Mouse (Mus musculus) heart, adult 2 months (tissue): ENCODE measurements around the gene Col18a1. TPM values are rescaled to one million over a fixed set of nuclear protein-coding genes. Genes with fewer than 3 reads are reported as not detected.

ENCODE experiments used
- DNase-seq, 2 experiments: peaks; one replicate each; pipeline ENCODE4 v3.0.0; 2021
- H3K27ac ChIP-seq: fragments of 200-600 bp; 2 replicates; pipeline ENCODE4 v1.8.1; 2022
- H3K27me3 ChIP-seq: fragments of 200-500 bp; 2 replicates; pipeline ENCODE4 v1.6.1; 2012; ENCODE audit warnings: mild to moderate bottlenecking, low read length, inconsistent platforms, mixed read lengths; ENCODE audit not compliant: control insufficient read depth, insufficient read depth
- H3K36me3 ChIP-seq: fragments of 200-500 bp; 2 replicates; pipeline ENCODE4 v1.6.1; 2012; ENCODE audit warnings: low read length, inconsistent platforms; ENCODE audit not compliant: control insufficient read depth, insufficient read depth
- H3K4me1 ChIP-seq: fragments of 200-500 bp; 2 replicates; pipeline ENCODE4 v1.6.1; 2011; ENCODE audit warnings: low read length; ENCODE audit not compliant: control insufficient read depth, insufficient read depth
- H3K4me3 ChIP-seq: fragments of 200-600 bp; 2 replicates; pipeline ENCODE4 v1.8.1; 2022
- H3K79me2 ChIP-seq: fragments of 200-500 bp; replicated peaks from 2 replicates; pipeline ENCODE4 v1.6.1; 2012; ENCODE audit warnings: mild to moderate bottlenecking, inconsistent platforms, low read length, moderate library complexity, mixed read lengths; ENCODE audit not compliant: control insufficient read depth, insufficient read depth
- H3K9ac ChIP-seq: fragments of 200-500 bp; 2 replicates; pipeline ENCODE4 v1.6.1; 2012; ENCODE audit warnings: low read depth, mild to moderate bottlenecking, control low read depth, inconsistent platforms, low read length, mixed read lengths
- CTCF ChIP-seq: fragments of 200-600 bp; IDR thresholded peaks from 2 replicates; pipeline ENCODE4 v1.8.1; 2022; ENCODE audit warnings: antibody characterized with exemption, mild to moderate bottlenecking, moderate library complexity
- EP300 ChIP-seq: fragments of 200-500 bp; IDR thresholded peaks from 2 replicates; pipeline ENCODE4 v1.6.1; 2011; ENCODE audit warnings: low read depth, low read length, control low read depth; ENCODE audit not compliant: insufficient read depth
- POLR2A ChIP-seq: fragments of 200-500 bp; IDR thresholded peaks from 2 replicates; pipeline ENCODE4 v1.6.1; 2011; ENCODE audit warnings: mild to moderate bottlenecking, low read depth, low read length, control low read depth; ENCODE audit not compliant: insufficient read depth
- WGBS: fragments of 180-500 bp; shearing (Covaris S2); methylation state at CpG from one replicate; pipeline ENCODE4 v1.1.7; 2018; 5-methylcytosine and 5-hydroxymethylcytosine counted together
- intact Hi-C: fragments of 180-260 bp; cut with DNase I; formaldehyde crosslinking; loops from one replicate; pipeline ENCODE4 v1.15.1; 2025
- polyA plus RNA-seq: library from polyadenylated mRNA; depleted of rRNA; stranded (reverse); fragments of >200 nt; gene quantifications from 2 replicates; pipeline ENCODE4 v1.2.3, GENCODE M21; 2012
- total RNA-seq, 2 experiments: library from RNA; stranded (reverse); gene quantifications; 2 replicates each; pipeline ENCODE4 v1.2.3; 2021

Gene Col18a1
- total and polyA plus RNA-seq, 3 experiments, result 9.3 to 13.1 (median 9.8) TPM

DNA sequence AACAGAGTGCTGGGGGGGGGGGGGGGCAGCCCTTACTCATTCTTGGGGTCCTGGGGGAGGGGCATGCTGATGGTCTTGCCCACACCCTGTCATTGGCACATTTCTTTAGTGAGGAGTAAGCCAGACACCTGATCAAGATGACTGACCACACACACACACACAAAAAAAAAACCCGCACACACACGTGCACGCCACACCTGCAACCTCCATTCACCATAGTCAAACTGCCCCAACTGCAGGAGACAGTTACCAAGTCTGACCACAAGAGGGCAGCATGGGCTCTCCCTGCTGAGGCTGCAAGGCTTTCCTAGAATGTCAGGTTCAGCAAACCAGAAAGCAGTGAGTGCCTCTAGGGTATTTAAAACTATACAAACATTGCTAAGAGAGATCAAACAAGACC lies 83.9 kb downstream of the Col18a1 start:
- H3K79me2 ChIP-seq, result no peaks in the 10 kb centered on the region
- peak; percentile 61 to 77 for DNase-seq
- no peaks in the 10 kb centered on the region for H3K4me1 ChIP-seq
- no peaks in the 10 kb centered on the region for H3K27me3 ChIP-seq
- TF ChIP-seq POLR2A, result no peak
- TF ChIP-seq EP300, result peak; percentile 77; the same call in 1 of the 2 replicates
- peak; percentile 94 for TF ChIP-seq CTCF
- intact Hi-C loops, result loop anchor here (2.0 kb wide), 2 partner anchors 48 to 170 kb away; no protein-coding TSS in a partner anchor
- H3K27ac ChIP-seq, result no peak overlapping the region
- no peak overlapping the region for H3K4me3 ChIP-seq
- H3K36me3 ChIP-seq, result no peaks in the 10 kb centered on the region
- 22% methylated on average over 3 of the region's 3 CpGs for WGBS
- H3K9ac ChIP-seq, result no peak overlapping the region

DNA sequence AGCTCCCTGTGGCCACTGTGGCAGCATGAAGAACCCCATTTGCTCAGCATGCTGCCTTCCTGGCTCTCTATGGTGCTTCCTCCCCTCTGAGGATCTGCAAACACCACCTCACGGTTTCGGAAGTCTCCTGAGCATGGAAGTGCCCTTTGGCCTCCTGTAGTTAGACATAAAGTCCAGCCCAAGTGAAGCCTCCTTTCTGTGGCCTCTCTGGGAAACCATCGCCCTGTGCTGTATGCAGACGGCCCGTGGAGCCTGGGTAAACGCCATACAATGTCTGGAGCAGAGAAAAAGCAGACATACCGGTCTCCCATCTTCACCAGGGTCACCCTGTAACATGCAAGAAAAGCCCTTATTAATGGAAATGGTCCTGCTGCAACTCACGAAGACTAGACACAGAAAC lies 87.4 kb downstream of the Col18a1 start:
- no peaks in the 10 kb centered on the region for H3K4me1 ChIP-seq
- H3K27ac ChIP-seq, result no peak overlapping the region
- no peak for DNase-seq
- TF ChIP-seq EP300 (no peak), POLR2A (no peak), CTCF (no peak)
- intact Hi-C loops, result no loop called here
- no peaks in the 10 kb centered on the region for H3K36me3 ChIP-seq
- no peak overlapping the region for H3K4me3 ChIP-seq
- 88% methylated on average over 8 of the region's 8 CpGs for WGBS
- H3K9ac ChIP-seq, result no peak overlapping the region
- no peaks in the 10 kb centered on the region for H3K27me3 ChIP-seq
- H3K79me2 ChIP-seq, result no peaks in the 10 kb centered on the region

DNA sequence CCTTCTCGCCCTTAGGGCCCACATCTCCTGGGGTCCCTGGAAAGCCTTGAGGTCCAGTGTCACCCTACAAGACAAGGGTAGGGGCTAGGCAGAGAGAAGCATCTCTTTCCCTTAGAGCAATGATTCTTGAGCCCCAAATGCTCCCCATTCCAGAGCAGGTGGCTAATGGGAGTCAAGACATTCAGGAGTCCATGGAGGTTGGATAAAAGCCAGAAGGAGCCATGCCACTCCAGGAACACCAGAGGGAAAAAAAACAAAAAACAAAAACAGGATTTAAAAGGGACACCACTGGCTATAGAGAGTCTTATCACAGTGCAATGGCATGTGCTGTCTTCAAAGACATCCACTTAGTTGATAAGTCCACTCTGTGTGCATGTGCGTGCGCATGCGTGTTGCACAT lies 87.9 kb downstream of the Col18a1 start:
- Histone ChIP-seq H3K27ac (no peak overlapping the region), H3K4me3 (no peak overlapping the region), H3K27me3 (no peaks in the 10 kb centered on the region), H3K36me3 (no peaks in the 10 kb centered on the region), H3K4me1 (no peaks in the 10 kb centered on the region), H3K9ac (no peak overlapping the region), H3K79me2 (no peaks in the 10 kb centered on the region)
- intact Hi-C loops, result no loop called here
- 92% methylated on average over 4 of the region's 4 CpGs for WGBS
- no peak for TF ChIP-seq EP300
- no peak for DNase-seq

DNA sequence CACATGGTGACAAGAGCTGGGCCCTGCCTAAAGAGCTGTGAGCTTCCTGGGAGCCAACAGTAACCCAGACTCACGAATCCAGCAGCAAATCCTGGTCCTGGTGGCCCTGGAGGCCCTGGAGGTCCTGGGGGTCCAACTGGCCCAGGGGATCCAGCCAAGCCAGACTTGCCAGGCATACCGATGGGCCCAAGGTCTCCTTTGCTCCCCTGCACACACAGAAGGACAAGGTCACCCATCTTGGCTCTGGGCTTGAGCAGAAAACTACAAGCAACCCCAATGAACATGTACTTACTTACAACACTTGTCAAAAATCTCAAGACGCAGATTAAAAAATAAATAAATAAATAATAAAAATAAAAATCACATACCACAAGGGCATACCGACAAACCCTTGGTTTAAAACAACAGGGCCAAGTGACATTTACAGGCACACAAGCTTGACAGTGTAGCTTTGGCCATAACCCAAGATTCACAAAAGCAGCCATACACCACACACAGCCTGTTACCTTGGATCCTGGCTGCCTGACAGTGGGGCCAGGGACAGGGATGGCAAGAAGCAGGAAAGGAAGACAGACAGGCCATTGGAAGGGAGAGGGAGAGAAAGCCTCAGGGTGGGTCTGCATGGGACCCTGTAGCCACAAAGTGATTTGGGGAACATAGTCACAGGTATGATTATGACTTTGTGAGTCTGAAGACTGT lies 91.9 kb downstream of the Col18a1 start:
- no peaks in the 10 kb centered on the region for H3K36me3 ChIP-seq
- no peaks in the 10 kb centered on the region for H3K79me2 ChIP-seq
- no peak overlapping the region for H3K9ac ChIP-seq
- TF ChIP-seq EP300, result no peak
- intact Hi-C loops, result no loop called here
- no peak for DNase-seq
- no peaks in the 10 kb centered on the region for H3K27me3 ChIP-seq
- no peak overlapping the region for H3K27ac ChIP-seq
- H3K4me1 ChIP-seq, result no peaks in the 10 kb centered on the region
- no peak overlapping the region for H3K4me3 ChIP-seq
- WGBS, result 73% methylated on average over 4 of the region's 4 CpGs

DNA sequence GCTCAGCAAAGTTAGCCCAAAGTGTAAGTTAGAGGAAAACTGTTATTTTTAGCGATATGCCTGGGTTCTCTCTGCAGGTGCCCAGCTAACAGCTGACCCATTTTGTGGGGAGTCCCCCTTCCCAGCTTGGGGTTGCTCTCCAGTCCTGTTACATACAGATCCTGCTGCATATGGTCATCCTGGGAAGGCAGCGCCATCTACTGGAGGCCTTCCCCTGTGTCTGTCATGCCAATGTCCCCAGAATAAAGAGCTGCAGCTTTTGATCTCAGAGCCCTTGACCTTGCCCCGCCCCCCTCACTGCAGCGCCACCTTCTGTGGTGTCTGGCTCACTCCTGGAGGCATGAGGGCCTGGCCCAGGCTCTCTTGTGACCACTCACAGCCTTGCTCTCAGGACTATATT lies 96.3 kb downstream of the Col18a1 start:
- Histone ChIP-seq H3K27me3 (no peaks in the 10 kb centered on the region), H3K4me1 (no peaks in the 10 kb centered on the region), H3K79me2 (no peaks in the 10 kb centered on the region), H3K36me3 (no peaks in the 10 kb centered on the region), H3K9ac (no peak overlapping the region), H3K4me3 (no peak overlapping the region), H3K27ac (no peak overlapping the region)
- intact Hi-C loops, result loop anchor here (1.0 kb wide), 1 partner anchor 235 kb away; no protein-coding TSS in a partner anchor
- 68% methylated on average over 4 of the region's 4 CpGs for WGBS
- TF ChIP-seq CTCF, result peak; percentile 75
- TF ChIP-seq POLR2A, result no peak
- TF ChIP-seq EP300, result no peak
- DNase-seq, result peak; percentile 33 to 56

DNA sequence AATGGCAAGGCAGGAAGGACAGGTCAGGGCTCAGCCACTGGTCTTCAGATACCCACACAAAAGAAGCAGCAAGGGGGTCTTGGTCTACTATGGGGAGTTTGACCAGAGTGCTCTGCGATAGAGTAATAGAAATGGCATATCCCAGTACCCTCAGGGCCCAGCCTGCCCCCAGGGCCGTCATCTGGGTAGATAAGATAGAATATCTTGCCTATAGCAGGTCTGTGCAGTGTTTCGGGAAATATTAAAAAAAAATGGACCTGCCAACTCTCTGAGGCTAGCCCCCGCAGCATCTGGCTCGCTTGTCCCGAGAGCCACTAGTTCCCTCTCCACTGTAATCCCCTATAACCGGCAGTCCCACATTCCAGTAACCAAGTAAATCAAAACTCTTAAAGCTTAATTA lies 97.9 kb downstream of the Col18a1 start:
- no peak for DNase-seq
- no peak overlapping the region for H3K9ac ChIP-seq
- H3K4me3 ChIP-seq, result no peak overlapping the region
- H3K27me3 ChIP-seq, result no peaks in the 10 kb centered on the region
- intact Hi-C loops, result no loop called here
- no peaks in the 10 kb centered on the region for H3K4me1 ChIP-seq
- no peak overlapping the region for H3K27ac ChIP-seq
- TF ChIP-seq POLR2A (no peak), CTCF (no peak), EP300 (no peak)
- H3K36me3 ChIP-seq, result no peaks in the 10 kb centered on the region
- no peaks in the 10 kb centered on the region for H3K79me2 ChIP-seq
- WGBS, result 89% methylated on average over 7 of the region's 7 CpGs
